In the genomic region with DNA sequence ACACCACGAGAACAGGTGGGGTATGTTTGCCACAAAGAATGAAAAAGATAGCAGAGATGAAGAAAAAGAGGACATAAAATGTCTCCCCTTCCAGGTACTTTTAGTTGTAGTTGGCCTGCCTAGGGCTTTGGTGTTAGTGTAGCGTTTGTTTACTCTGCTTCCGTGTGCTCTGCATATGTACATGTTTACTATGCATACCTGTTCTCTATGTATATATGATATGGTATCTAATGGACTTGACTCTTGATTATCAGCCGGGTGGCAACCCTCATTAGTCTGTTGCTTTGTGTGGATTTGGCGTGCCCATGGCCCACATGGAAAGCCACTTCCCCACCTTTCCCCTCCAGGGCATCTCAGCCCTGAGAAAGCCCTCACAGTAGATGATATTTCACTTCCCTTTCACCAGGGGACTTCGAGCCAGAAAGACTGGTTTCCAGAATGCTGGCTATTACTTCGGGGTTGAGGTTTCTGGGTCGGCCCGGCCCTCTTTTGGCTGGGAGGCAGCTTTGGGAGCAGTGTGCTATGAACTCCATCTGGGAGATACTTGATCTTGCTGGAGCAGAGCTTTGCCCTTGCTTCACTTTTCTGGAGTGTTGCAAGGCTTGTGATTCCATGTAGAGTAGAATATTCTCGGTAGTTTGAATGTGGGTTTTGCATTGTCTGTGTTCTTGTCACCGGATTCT, we compare ENCODE assay signal across 11 mouse cellular contexts. TPM values are rescaled to one million over a fixed set of nuclear protein-coding genes. Genes with fewer than 3 reads are reported as not detected.
DNase-seq lines count a peak whose midpoint lies in the region; TF ChIP-seq lines count a peak whose summit lies in the region.
"Had no signal": no experiment of that assay in that cellular context is flagged by ENCODE, and none has a peak within 500 bp of the region (broad histone marks: within the 10 kb centered on the region; RNA-seq: fewer than 3 reads in every experiment).

No protein-coding gene starts in this region.

- TF ChIP-seq CTCF in lung, adult 2 months (IDR thresholded peaks at IDR 0.05; ENCODE audit: insufficient read depth, low read length), result no peak

- no peaks in the 10 kb centered on the region for H3K4me1 ChIP-seq in lung, adult 2 months (ENCODE audit: control insufficient read depth, insufficient read depth, low read length)
- H3K4me1 ChIP-seq: forebrain, embryonic 12.5 days; liver, embryonic 15.5 days had no signal

- 63% methylated on average over 11 of the region's 11 CpGs for WGBS in lung, adult 2 months

- peak; percentile 24 for DNase-seq in adrenal gland, adult 8-10 months
- DNase-seq in adrenal gland, postnatal 4 days (ENCODE audit: low spot score in 2 of 2), result no peak
- peak; percentile 37 to 48 for DNase-seq in lung, adult 18-20 months
- DNase-seq in lung, adult 2 months, result no peak
- DNase-seq in heart, postnatal 25 days (ENCODE audit: low spot score), result peak; percentile 6
- peak; percentile 56 for DNase-seq in urinary bladder, postnatal 14 days (ENCODE audit: low spot score)
- DNase-seq in frontal cortex, postnatal 36 days (ENCODE audit: low spot score in 2 of 2), result no peak
- no peak for DNase-seq in frontal cortex, postnatal 10 days (ENCODE audit: low spot score in 2 of 2)

- intact Hi-C loops in heart, postnatal 25 days (cut with DNase I), result no loop called here

- no peak for TF ChIP-seq POLR2A in lung, adult 2 months (IDR thresholded peaks at IDR 0.05; ENCODE audit: borderline replicate concordance, extremely low read depth, low read depth, low read length)

- no peak overlapping the region for H3K4me3 ChIP-seq in lung, adult 2 months (replicated peaks; ENCODE audit: extremely low read depth, low read depth, low read length)
- H3K4me3 ChIP-seq: forebrain, embryonic 12.5 days; liver, embryonic 15.5 days had no signal

RNA-seq across cellular contexts. Expression of a gene that starts 9.4 kb away (rescaled TPM):
- total RNA-seq in adrenal gland, adult 8-10 months (2022), result 1 to 10 TPM in 3 of 4 experiments, under 1 TPM in 1; 0.59 to 2.1 (median 1.1) TPM
- 1 to 10 TPM in 1 of 2 experiments, under 1 TPM in 1; 0.76 to 1.6 TPM for total RNA-seq in adrenal gland, postnatal 4 days (2021)
- polyA plus RNA-seq in lung, adult 2 months (2012; rRNA removed), result 1.3 and 3.1 TPM in 2 replicates
- not detected for total RNA-seq in heart, postnatal 25 days (2021)
- total RNA-seq: hematopoietic stem cell, adult 5-6 weeks had no signal

RNA-seq across cellular contexts. Expression of a gene that starts 39.4 kb away (rescaled TPM):
- 10 to 100 TPM; 15.1 to 24.5 (median 20.4) TPM for total RNA-seq in adrenal gland, adult 8-10 months (2022)
- total RNA-seq in adrenal gland, postnatal 4 days (2021), result 10 to 100 TPM; 27.2 to 30.9 TPM
- 20.4 and 33.5 TPM in 2 replicates for polyA plus RNA-seq in lung, adult 2 months (2012; rRNA removed)
- total RNA-seq in heart, postnatal 25 days (2021), result 10 to 100 TPM; 14.1 to 16.2 TPM

Comparison
In these comparisons a context has a peak if more than half of its experiments do, and no peak if none do; other contexts are left out.
1. DNase-seq: peak in adrenal gland, adult 8-10 months (single experiment), lung, adult 18-20 months (2 of 2), heart, postnatal 25 days (single experiment) and urinary bladder, postnatal 14 days (single experiment); none in adrenal gland, postnatal 4 days (0 of 2), lung, adult 2 months (single experiment), frontal cortex, postnatal 36 days (0 of 2) and frontal cortex, postnatal 10 days (0 of 2).